Comparison of ENCODE assay signal across 14 mouse cellular contexts in genomic region chr8:92483055-92483765, GRCm38 (mm10).
DNase-seq lines count a peak whose midpoint lies in the region; ATAC-seq lines count a peak whose summit lies in the region.
"Had no signal": no experiment of that assay in that cellular context is flagged by ENCODE, and none has a peak within 500 bp of the region (broad histone marks: within the 10 kb centered on the region; RNA-seq: fewer than 3 reads in every experiment).

No protein-coding gene starts in this region.

- DNase-seq in heart, adult 11 months, result no peak
- peak; percentile 45 to 59 for DNase-seq in lung, postnatal 4 days
- DNase-seq in left cerebral cortex, adult 18-20 months (ENCODE audit: low spot score in 2 of 2), result no peak
- DNase-seq in cerebellum, adult 11-12 months, result no peak
- DNase-seq: cerebellum, adult 9-10 months; heart, postnatal 4 days; kidney, adult 2 months; thymus, adult 2 months had no signal

- no peaks in the 10 kb centered on the region; the same call in 1 of the 2 replicates for H3K4me1 ChIP-seq in heart, embryonic 13.5 days
- H3K4me1 ChIP-seq: embryonic facial prominence, embryonic 15.5 days had no signal

- no peak overlapping the region for H3K4me3 ChIP-seq in heart, embryonic 13.5 days
- H3K4me3 ChIP-seq: embryonic facial prominence, embryonic 15.5 days; heart, adult 2 months; limb, embryonic 12.5 days had no signal

- H3K27ac ChIP-seq in heart, embryonic 13.5 days (replicated peaks), result no peak overlapping the region
- H3K27ac ChIP-seq: embryonic facial prominence, embryonic 15.5 days; heart, adult 2 months; limb, embryonic 12.5 days had no signal

- peak overlapping the region; percentile 12; the same call in 1 of the 2 replicates for H3K9ac ChIP-seq in heart, embryonic 13.5 days
- H3K9ac ChIP-seq: embryonic facial prominence, embryonic 15.5 days; limb, embryonic 12.5 days had no signal

- no peak overlapping the region for H3K4me2 ChIP-seq in heart, embryonic 13.5 days
- H3K4me2 ChIP-seq: embryonic facial prominence, embryonic 15.5 days; limb, embryonic 12.5 days had no signal

- no peaks in the 10 kb centered on the region for H3K9me3 ChIP-seq in heart, embryonic 13.5 days
- H3K9me3 ChIP-seq: embryonic facial prominence, embryonic 15.5 days; limb, embryonic 12.5 days had no signal

- ATAC-seq in heart, embryonic 13.5 days (ENCODE audit: extremely low read depth, insufficient number of reproducible peaks, low FRiP score, low TSS enrichment), result no peak
- peak; percentile 88 for ATAC-seq in common myeloid progenitor, adult 5-6 weeks (replicated peaks; ENCODE audit: low read depth, poor library complexity, severe bottlenecking)
- ATAC-seq in granulocyte monocyte progenitor cell, adult 5-6 weeks (replicated peaks; ENCODE audit: poor library complexity, severe bottlenecking), result peak; percentile 95

- WGBS in heart, embryonic 13.5 days, result 37% methylated on average over 8 of the region's 8 CpGs

- peaks cover 20% of the 10 kb centered on the region; the same call in 1 of the 2 replicates for H3K27me3 ChIP-seq in heart, embryonic 13.5 days (replicated peaks)
- H3K27me3 ChIP-seq: embryonic facial prominence, embryonic 15.5 days had no signal

- no peaks in the 10 kb centered on the region for H3K36me3 ChIP-seq in heart, embryonic 13.5 days
- H3K36me3 ChIP-seq: embryonic facial prominence, embryonic 15.5 days; limb, embryonic 12.5 days had no signal

Comparison
In these comparisons a context has a peak if more than half of its experiments do, and no peak if none do; other contexts are left out.
1. DNase-seq: peak in lung, postnatal 4 days (2 of 2); none in heart, adult 11 months (single experiment), left cerebral cortex, adult 18-20 months (0 of 2) and cerebellum, adult 11-12 months (single experiment).